Mouse (Mus musculus): ENCODE results near the gene Rpusd1. TPM values are rescaled to one million over a fixed set of nuclear protein-coding genes. Genes with fewer than 3 reads are reported as not detected.
A peak's percentile ranks its signal among the peaks of the same experiment; 100 is the strongest.

The Rpusd1 gene
- 10 to 100 TPM; 45.4 to 49.2 TPM for total RNA-seq (2021)

- DNase-seq (ENCODE audit: extremely low spot score in 1 of 2, low spot score in 1 of 2), result peak; percentile 87 to 90
Observed at GRCm38 (mm10) chr17:25727265-25728008, at the start of gene Rpusd1, which contains the start of gene Chtf18. Gene Rpusd1 (plus strand): TSS chr17:25727670. Gene Chtf18 (minus strand): TSS chr17:25727419.

GRCm38 (mm10) chr17:25677969-25678368 is 49.5 kb upstream of the Rpusd1 start:
- DNase-seq (ENCODE audit: extremely low spot score in 1 of 2, low spot score in 1 of 2), result no peak

GRCm38 (mm10) chr17:25679818-25680217 is 47.7 kb upstream of the Rpusd1 start:
- DNase-seq (ENCODE audit: extremely low spot score in 1 of 2, low spot score in 1 of 2), result no peak

DNA sequence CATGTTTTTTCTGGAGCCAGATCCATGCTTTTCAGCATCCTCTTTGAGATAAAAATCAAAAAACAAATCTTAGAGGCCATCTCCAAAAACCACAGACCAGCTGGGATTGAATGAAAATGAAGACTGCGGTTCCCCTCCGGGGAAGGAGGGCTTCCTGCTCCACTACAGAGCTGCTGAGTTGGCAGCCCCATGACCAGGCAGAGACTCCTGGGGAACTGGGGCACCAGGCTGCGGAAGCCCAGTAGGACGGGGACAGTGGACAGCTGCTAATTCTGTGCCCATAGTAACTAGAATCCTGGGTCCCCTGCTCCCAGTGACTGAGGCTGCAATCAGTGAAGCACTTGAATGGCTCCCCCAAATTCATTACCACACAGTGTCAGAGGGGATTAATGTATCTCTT is 45.8 kb upstream of the Rpusd1 start:
- no peak for DNase-seq (ENCODE audit: extremely low spot score in 1 of 2, low spot score in 1 of 2)

- DNase-seq (ENCODE audit: extremely low spot score in 1 of 2, low spot score in 1 of 2), result no peak
Observed at GRCm38 (mm10) chr17:25686323-25686722, 41.1 kb upstream of the Rpusd1 start.

DNA sequence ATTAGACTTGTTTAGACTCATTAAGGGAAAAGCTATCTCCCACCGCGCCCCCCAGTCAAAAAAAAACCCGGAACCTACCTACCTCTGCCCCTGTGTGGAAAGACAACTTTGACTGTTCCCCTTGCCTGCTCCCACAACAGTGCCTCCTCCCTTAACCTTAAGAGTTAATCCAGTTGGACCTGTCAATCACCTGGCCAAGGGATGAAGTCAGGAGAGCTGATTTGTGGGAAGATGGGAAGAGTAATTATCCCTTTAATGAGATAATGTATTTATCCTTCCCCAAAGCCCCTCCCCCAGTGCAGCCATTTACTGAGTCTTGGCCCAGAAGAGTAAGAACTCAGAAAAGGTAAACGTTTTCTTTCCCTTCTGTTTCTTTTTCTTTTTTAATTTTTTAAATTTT is 38.5 kb upstream of the Rpusd1 start:
- no peak for DNase-seq (ENCODE audit: extremely low spot score in 1 of 2, low spot score in 1 of 2)

- DNase-seq (ENCODE audit: extremely low spot score in 1 of 2, low spot score in 1 of 2), result no peak
Observed at GRCm38 (mm10) chr17:25696263-25696662, 31.2 kb upstream of the Rpusd1 start.

GRCm38 (mm10) chr17:25698446-25698845 is 29.0 kb upstream of the Rpusd1 start:
- DNase-seq (ENCODE audit: extremely low spot score in 1 of 2, low spot score in 1 of 2), result peak; percentile 73 to 92

- no peak for DNase-seq (ENCODE audit: extremely low spot score in 1 of 2, low spot score in 1 of 2)
Observed at GRCm38 (mm10) chr17:25700863-25701496, 26.5 kb upstream of the Rpusd1 start.

DNA sequence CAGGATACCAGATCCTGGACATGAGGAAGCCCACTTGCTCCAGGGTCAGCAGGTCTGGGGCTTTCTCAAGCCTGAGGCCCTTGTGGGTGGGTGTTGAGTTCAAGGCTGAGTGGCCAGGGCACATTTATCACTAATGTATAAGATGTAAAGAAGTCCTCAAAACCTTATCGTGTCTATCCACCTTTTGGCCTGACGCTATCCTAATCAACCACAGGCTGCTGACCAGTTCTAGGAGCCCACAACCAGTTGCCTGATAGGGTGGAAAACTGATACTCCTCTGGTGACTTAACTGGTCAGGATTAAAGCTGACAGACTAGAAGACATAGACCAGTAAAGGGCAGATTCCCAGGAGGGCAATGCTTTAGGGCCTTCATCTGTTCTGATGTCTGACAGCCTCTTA is 17.5 kb upstream of the Rpusd1 start:
- no peak for DNase-seq (ENCODE audit: extremely low spot score in 1 of 2, low spot score in 1 of 2)

- DNase-seq (ENCODE audit: extremely low spot score in 1 of 2, low spot score in 1 of 2), result no peak
Observed at GRCm38 (mm10) chr17:25711136-25711535, 16.3 kb upstream of the Rpusd1 start.

DNA sequence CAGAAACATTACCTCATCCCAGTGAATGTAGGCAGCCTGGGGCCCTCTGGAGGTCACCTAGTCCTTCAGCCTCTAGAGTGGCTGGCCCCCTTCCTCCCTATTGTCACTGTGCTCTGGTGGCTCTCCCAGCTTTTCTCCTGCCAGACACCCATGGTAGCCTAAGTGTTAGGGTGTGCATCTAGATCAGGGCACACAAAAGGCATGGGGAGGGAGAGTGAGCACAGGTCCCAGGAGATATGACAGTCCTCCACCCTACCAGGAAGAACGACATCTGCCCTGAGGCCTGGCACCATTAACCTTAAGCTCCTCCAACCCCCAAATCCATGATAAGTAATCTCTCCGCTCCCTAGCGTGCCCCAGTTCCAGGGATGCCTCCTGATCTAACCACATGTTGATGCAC is 11.8 kb upstream of the Rpusd1 start:
- no peak for DNase-seq (ENCODE audit: extremely low spot score in 1 of 2, low spot score in 1 of 2)

DNA sequence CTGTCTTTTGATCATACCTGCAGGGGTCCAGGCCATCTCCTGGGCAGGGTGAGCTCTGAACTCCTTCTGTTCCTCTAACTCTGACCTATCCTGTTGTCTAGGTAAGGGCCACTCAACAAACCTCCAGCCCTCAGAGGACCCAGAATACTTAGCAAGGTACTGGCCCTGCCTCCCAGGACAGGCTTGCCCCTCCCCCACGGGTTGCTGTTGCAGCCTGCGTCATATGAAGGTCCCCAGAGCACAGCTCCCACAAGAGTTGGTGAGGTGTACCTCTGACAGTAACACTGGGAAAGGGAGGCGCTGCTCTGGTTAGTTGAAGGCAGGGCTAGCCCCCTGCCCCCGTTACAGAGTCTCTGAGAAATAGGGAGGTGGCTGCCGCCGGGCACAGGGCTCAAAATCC is 11.3 kb upstream of the Rpusd1 start:
- DNase-seq (ENCODE audit: extremely low spot score in 1 of 2, low spot score in 1 of 2), result no peak

GRCm38 (mm10) chr17:25716711-25717637 is 10.5 kb upstream of the Rpusd1 start, which contains the start of gene Gng13:
Gene Gng13 (plus strand): TSS chr17:25717171.
- DNase-seq (ENCODE audit: extremely low spot score in 1 of 2, low spot score in 1 of 2), result no peak

DNA sequence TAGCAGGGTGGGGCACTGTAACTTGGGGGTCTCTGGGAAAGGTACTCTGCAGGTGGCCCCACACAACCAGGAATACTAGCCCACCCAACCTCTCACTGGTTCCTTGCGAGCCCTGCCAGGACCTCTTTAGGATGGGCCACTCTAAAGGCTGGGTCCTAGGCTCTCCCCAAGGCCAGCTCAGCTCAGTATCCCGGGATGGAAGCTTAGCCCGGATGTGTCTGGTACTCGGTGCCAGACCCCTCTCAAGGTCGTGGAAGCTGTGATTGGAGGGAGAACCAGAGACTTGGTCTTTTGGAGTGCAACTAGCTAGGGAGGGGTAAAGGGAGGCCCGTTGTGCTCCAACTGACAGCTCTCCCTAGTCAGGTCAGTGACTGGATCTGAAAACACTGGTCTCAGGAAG is 9.8 kb upstream of the Rpusd1 start:
- no peak for DNase-seq (ENCODE audit: extremely low spot score in 1 of 2, low spot score in 1 of 2)

GRCm38 (mm10) chr17:25721476-25721875 is 6.0 kb upstream of the Rpusd1 start:
- DNase-seq (ENCODE audit: extremely low spot score in 1 of 2, low spot score in 1 of 2), result no peak

DNA sequence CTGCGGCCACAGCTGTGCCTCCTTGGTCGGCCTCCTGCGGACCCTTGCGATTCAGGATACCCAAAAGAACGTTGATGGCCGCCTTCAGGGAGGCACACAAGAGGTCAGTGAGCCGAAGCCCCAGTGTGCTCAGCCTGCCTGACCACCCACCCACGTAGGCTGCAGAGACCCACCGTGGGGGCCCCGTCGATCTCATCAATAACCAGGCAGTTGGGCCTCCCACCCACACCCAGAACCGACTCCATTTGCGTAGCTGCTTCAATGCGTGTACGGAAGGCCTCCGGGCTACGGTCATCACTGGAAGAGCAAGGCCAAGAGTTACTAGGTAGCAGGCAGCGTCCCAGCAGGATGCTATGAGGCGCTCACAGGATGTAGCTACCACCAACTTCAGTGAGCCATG is 4.0 kb upstream of the Rpusd1 start:
- DNase-seq (ENCODE audit: extremely low spot score in 1 of 2, low spot score in 1 of 2), result no peak

DNA sequence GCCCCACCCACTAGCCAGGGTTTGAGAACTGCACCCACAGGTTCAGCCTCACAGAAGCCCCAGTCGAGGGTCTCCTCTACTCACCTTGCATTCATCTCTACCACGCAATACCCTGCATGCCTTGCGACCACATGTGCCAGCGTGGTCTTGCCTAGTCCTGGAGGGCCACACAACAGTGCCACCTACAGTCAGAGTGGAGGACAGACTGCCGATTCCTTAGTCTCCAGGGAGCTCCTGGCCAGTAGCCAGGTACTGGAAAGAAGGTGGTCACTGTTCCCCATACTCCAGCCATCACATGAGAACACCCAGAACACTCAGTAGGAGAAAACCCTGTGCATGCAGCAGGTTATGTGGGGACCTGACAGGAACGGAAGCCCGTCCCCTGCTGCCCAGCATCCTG is 3.6 kb upstream of the Rpusd1 start:
- no peak for DNase-seq (ENCODE audit: extremely low spot score in 1 of 2, low spot score in 1 of 2)

- no peak for DNase-seq (ENCODE audit: extremely low spot score in 1 of 2, low spot score in 1 of 2)
Observed at GRCm38 (mm10) chr17:25725264-25725663, 2.2 kb upstream of the Rpusd1 start.

GRCm38 (mm10) chr17:25728009-25728270 is 470 bp downstream of the Rpusd1 start:
- no peak for DNase-seq (ENCODE audit: extremely low spot score in 1 of 2, low spot score in 1 of 2)

GRCm38 (mm10) chr17:25732082-25732481 is 4.6 kb downstream of the Rpusd1 start:
- DNase-seq (ENCODE audit: extremely low spot score in 1 of 2, low spot score in 1 of 2), result peak; percentile 76 to 96
